Mouse (Mus musculus) embryonic facial prominence, embryonic 14.5 days (tissue): ENCODE measurements around the gene Cage1. TPM values are rescaled to one million over a fixed set of nuclear protein-coding genes. Genes with fewer than 3 reads are reported as not detected.

Experiments used
- ATAC-seq: fragments of 200-750 bp; cut with Nextera tagmentation; 2 replicates; pipeline ENCODE4 v1.8.0; 2017; ENCODE audit warnings: low read depth, moderate number of reproducible peaks, moderate TSS enrichment
- DNase-seq: peaks from one replicate; pipeline ENCODE4 v3.0.0-alpha.2; 2015; ENCODE audit warnings: low spot score
- H3K27ac ChIP-seq: fragments of 300-500 bp; sonication (generic); replicated peaks from 2 replicates; pipeline ENCODE4 v1.5.1; 2014; ENCODE audit warnings: low read depth, mild to moderate bottlenecking, low read length, moderate library complexity
- H3K27me3 ChIP-seq: fragments of 300-500 bp; sonication (generic); replicated peaks from 2 replicates; pipeline ENCODE4 v1.6.1; 2014; ENCODE audit warnings: low read length; ENCODE audit not compliant: control insufficient read depth, insufficient read depth
- H3K36me3 ChIP-seq: fragments of 300-500 bp; sonication (generic); 2 replicates; pipeline ENCODE4 v1.6.1; 2014; ENCODE audit warnings: low read length, mixed read lengths; ENCODE audit not compliant: control insufficient read depth, insufficient read depth
- H3K4me1 ChIP-seq: fragments of 300-500 bp; sonication (generic); 2 replicates; pipeline ENCODE4 v1.6.1; 2014; ENCODE audit warnings: antibody characterized with exemption, low read length; ENCODE audit not compliant: control insufficient read depth, insufficient read depth
- H3K4me2 ChIP-seq: fragments of 300-500 bp; sonication (generic); 2 replicates; pipeline ENCODE4 v1.6.1; 2014; ENCODE audit warnings: low read depth, mild to moderate bottlenecking, low read length, moderate library complexity, mixed read lengths
- H3K4me3 ChIP-seq: fragments of 300-500 bp; sonication (generic); 2 replicates; pipeline ENCODE4 v1.5.1; 2014; ENCODE audit warnings: low read depth, mild to moderate bottlenecking, low read length
- H3K9ac ChIP-seq: fragments of 300-500 bp; sonication (generic); 2 replicates; pipeline ENCODE4 v1.6.1; 2014; ENCODE audit warnings: low read depth, mild to moderate bottlenecking, low read length, moderate library complexity, mixed read lengths
- H3K9me3 ChIP-seq: fragments of 300-500 bp; sonication (generic); 2 replicates; pipeline ENCODE4 v1.6.1; 2016; ENCODE audit warnings: low read length; ENCODE audit not compliant: control insufficient read depth
- WGBS: fragments of 180-500 bp; shearing (Covaris S2); extraction: QIAGEN DNeasy Blood & Tissue Kit; methylation state at CpG from one replicate; pipeline ENCODE4 v1.1.7; 2014; 5-methylcytosine and 5-hydroxymethylcytosine counted together
- polyA plus RNA-seq: library from polyadenylated mRNA; unstranded; fragments of >200 nt; fragmentation: Nextera tagmentation; extraction: Ambion mirVana; gene quantifications from 2 replicates; pipeline ENCODE4 v1.2.1, GENCODE M21; 2014

The Cage1 gene
- polyA plus RNA-seq, result 0.86 and 1.1 TPM in 2 replicates

GRCm38 (mm10) chr13:38037044-38037687 is at the start of gene Cage1:
Gene Cage1, minus strand, starts transcription at chr13:38037069.
- H3K9ac ChIP-seq, result peak within 1 kb of the TSS; percentile 83
- ATAC-seq, result peak; percentile 98
- peak; percentile 98 for DNase-seq
- H3K4me1 ChIP-seq, result peaks cover 12% of the 10 kb centered on the region
- H3K9me3 ChIP-seq, result no peaks in the 10 kb centered on the region
- H3K36me3 ChIP-seq, result peaks cover 27% of the 10 kb centered on the region; the same call in 1 of the 2 replicates
- H3K27ac ChIP-seq, result peak within 1 kb of the TSS; percentile 69
- H3K27me3 ChIP-seq, result no peaks in the 10 kb centered on the region
- H3K4me3 ChIP-seq, result peak within 1 kb of the TSS; percentile 71
- H3K4me2 ChIP-seq, result peak within 1 kb of the TSS; percentile 72
- WGBS, result under 1% methylated on average over 46 of the region's 47 CpGs

- WGBS, result 70% methylated on average over 7 of the region's 7 CpGs
- H3K9ac ChIP-seq, result no peak overlapping the region
- H3K27ac ChIP-seq, result peak overlapping the region; percentile 23; the same call in 1 of the 2 replicates
- DNase-seq (no peak), ATAC-seq (no peak)
- H3K4me1 ChIP-seq, result no peaks in the 10 kb centered on the region
- H3K9me3 ChIP-seq, result no peaks in the 10 kb centered on the region
- no peak overlapping the region for H3K4me2 ChIP-seq
- H3K27me3 ChIP-seq, result no peaks in the 10 kb centered on the region
- no peaks in the 10 kb centered on the region for H3K36me3 ChIP-seq
- no peak overlapping the region for H3K4me3 ChIP-seq
Observed at GRCm38 (mm10) chr13:38081161-38081560, 44.3 kb upstream of the Cage1 start.

- H3K4me1 ChIP-seq, result no peaks in the 10 kb centered on the region
- ATAC-seq (no peak), DNase-seq (peak; percentile 33)
- no peaks in the 10 kb centered on the region for H3K36me3 ChIP-seq
- H3K9me3 ChIP-seq, result no peaks in the 10 kb centered on the region
- no peak overlapping the region for H3K4me3 ChIP-seq
- H3K27ac ChIP-seq, result peak overlapping the region; percentile 23; the same call in 1 of the 2 replicates
- no peak overlapping the region for H3K9ac ChIP-seq
- 72% methylated on average over 14 of the region's 14 CpGs for WGBS
- no peaks in the 10 kb centered on the region for H3K27me3 ChIP-seq
- H3K4me2 ChIP-seq, result no peak overlapping the region
Observed at GRCm38 (mm10) chr13:38080725-38081124, 43.9 kb upstream of the Cage1 start.

GRCm38 (mm10) chr13:38080014-38080413 is 43.1 kb upstream of the Cage1 start:
- no peaks in the 10 kb centered on the region for H3K9me3 ChIP-seq
- ATAC-seq (no peak), DNase-seq (peak; percentile 66)
- H3K27me3 ChIP-seq, result no peaks in the 10 kb centered on the region
- H3K36me3 ChIP-seq, result no peaks in the 10 kb centered on the region
- H3K4me1 ChIP-seq, result no peaks in the 10 kb centered on the region
- 36% methylated on average over 9 of the region's 9 CpGs for WGBS
- H3K9ac ChIP-seq, result no peak overlapping the region
- no peak overlapping the region for H3K4me2 ChIP-seq
- no peak overlapping the region for H3K4me3 ChIP-seq
- 0 out of 2 replicates have a peak overlapping the region, but pooled peaks have one; percentile 23 for H3K27ac ChIP-seq

GRCm38 (mm10) chr13:38079366-38079765 is 42.5 kb upstream of the Cage1 start:
- Histone ChIP-seq H3K4me1 (no peaks in the 10 kb centered on the region), H3K27me3 (no peaks in the 10 kb centered on the region), H3K4me2 (no peak overlapping the region), H3K27ac (no peak overlapping the region), H3K9me3 (no peaks in the 10 kb centered on the region), H3K9ac (no peak overlapping the region), H3K4me3 (no peak overlapping the region), H3K36me3 (no peaks in the 10 kb centered on the region)
- DNase-seq (no peak), ATAC-seq (no peak)
- 83% methylated on average over 5 of the region's 5 CpGs for whole genome bisulfite sequencing

- Histone ChIP-seq H3K4me1 (no peaks in the 10 kb centered on the region), H3K27me3 (no peaks in the 10 kb centered on the region), H3K27ac (no peak overlapping the region), H3K4me3 (no peak overlapping the region), H3K9me3 (no peaks in the 10 kb centered on the region), H3K36me3 (no peaks in the 10 kb centered on the region), H3K4me2 (no peak overlapping the region), H3K9ac (no peak overlapping the region)
- 45% methylated on average over 6 of the region's 6 CpGs for WGBS
- DNase-seq (no peak), ATAC-seq (no peak)
Observed at GRCm38 (mm10) chr13:38078836-38079235, 42.0 kb upstream of the Cage1 start.

- ATAC-seq, result no peak
- H3K4me2 ChIP-seq, result no peak overlapping the region
- DNase-seq, result peak; percentile 65
Observed at GRCm38 (mm10) chr13:38077113-38077512, 40.2 kb upstream of the Cage1 start.

GRCm38 (mm10) chr13:38074404-38074803 is 37.5 kb upstream of the Cage1 start:
- no peak overlapping the region for H3K4me2 ChIP-seq
- H3K4me1 ChIP-seq, result no peaks in the 10 kb centered on the region
- 61% methylated on average over 5 of the region's 5 CpGs for WGBS
- ATAC-seq (no peak), DNase-seq (no peak)
- no peaks in the 10 kb centered on the region for H3K27me3 ChIP-seq
- no peak overlapping the region for H3K9ac ChIP-seq
- no peak overlapping the region for H3K4me3 ChIP-seq
- H3K27ac ChIP-seq, result no peak overlapping the region
- H3K36me3 ChIP-seq, result no peaks in the 10 kb centered on the region
- H3K9me3 ChIP-seq, result no peaks in the 10 kb centered on the region

More at GRCm38 (mm10) chr13:38077113-38077512, 40.2 kb upstream of the Cage1 start:
- 27% methylated on average over 11 of the region's 11 CpGs for WGBS
- H3K4me3 ChIP-seq, result no peak overlapping the region
- H3K4me1 ChIP-seq, result no peaks in the 10 kb centered on the region
- H3K27me3 ChIP-seq, result no peaks in the 10 kb centered on the region
- H3K9me3 ChIP-seq, result no peaks in the 10 kb centered on the region
- H3K27ac ChIP-seq, result no peak overlapping the region
- H3K36me3 ChIP-seq, result no peaks in the 10 kb centered on the region
- no peak overlapping the region for H3K9ac ChIP-seq
